Mouse (Mus musculus) brain, embryonic 14.5 days (tissue): ENCODE measurements around the gene Sucla2.

ENCODE experiments used
- CTCF ChIP-seq: fragments of 200-500 bp; IDR thresholded peaks from 2 replicates; pipeline ENCODE4 v1.5.1; 2012; ENCODE audit warnings: inconsistent platforms, mild to moderate bottlenecking, moderate library complexity, borderline replicate concordance; ENCODE audit not compliant: insufficient read depth, insufficient read length; ENCODE audit errors: extremely low read depth
- POLR2A ChIP-seq: fragments of 200-500 bp; IDR thresholded peaks from 2 replicates; pipeline ENCODE4 v1.6.1; 2012; ENCODE audit warnings: mild to moderate bottlenecking, inconsistent platforms, borderline replicate concordance; ENCODE audit not compliant: poor library complexity, insufficient read depth, insufficient read length, severe bottlenecking; ENCODE audit errors: extremely low read depth

DNA sequence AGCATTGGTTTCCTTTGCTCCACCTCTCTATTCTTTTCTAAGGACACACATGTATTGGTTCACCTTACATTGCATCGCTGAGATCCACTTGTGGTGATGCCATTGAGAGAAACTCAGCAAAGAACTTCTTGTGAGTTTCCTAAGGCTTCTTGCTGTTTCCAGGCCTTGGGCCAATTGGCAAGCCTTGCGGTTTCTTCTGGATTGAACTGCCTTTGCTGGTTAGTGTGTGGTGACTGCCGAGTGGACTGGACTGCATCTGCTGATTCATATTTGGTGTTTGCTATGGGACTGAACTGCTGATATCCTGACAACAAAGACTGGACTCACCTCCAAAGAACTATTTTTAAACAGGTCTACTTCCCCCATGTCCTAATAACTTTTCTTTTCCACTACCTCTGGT, 109.2 kb downstream of the Sucla2 start:
- TF ChIP-seq CTCF, result no peak
- TF ChIP-seq POLR2A, result no peak
